Mouse (Mus musculus) E14TG2a.4 (cell line): ENCODE measurements around the gene Olfr1371.

Source experiments
- CTCF ChIP-seq: conservative IDR thresholded peaks from 2 replicates; pipeline ENCODE4 v1.5.1; 2014; ENCODE audit warnings: low read length
- NANOG ChIP-seq: IDR thresholded peaks from 2 replicates; pipeline ENCODE4 v1.6.1; 2014; ENCODE audit warnings: borderline replicate concordance, low read length, mixed read lengths
- POU5F1 ChIP-seq: IDR thresholded peaks from 2 replicates; pipeline ENCODE4 v1.6.1; 2014; ENCODE audit warnings: low read length, borderline replicate concordance

- TF ChIP-seq CTCF (no peak), NANOG (no peak), POU5F1 (no peak)
These were observed 47.1 kb upstream of the Olfr1371 start for GRCm38 (mm10) chr11:52260878-52261277.
